Mouse (Mus musculus): ENCODE measurements at regions not wholly inside any gene's neighbourhood (a gene's known extent, or its start where the extent isn't known, plus 50 kb on each side); places are given as distances from the start of the nearest gene placed in this dataset.
A peak's percentile ranks its signal among the peaks of the same experiment; 100 is the strongest.

- Histone ChIP-seq H3K27ac (no peak overlapping the region), H3K4me3 (no peak overlapping the region)
- peak; percentile 68 for TF ChIP-seq CTCF (IDR thresholded peaks at IDR 0.05)
- peak in 1 of 2 experiments; percentile 13 for DNase-seq (ENCODE audit: extremely low spot score in 1 of 2, low spot score in 2 of 2)
- intact Hi-C loops (cut with DNase I), result loop anchor here (2.0 to 10.0 kb wide), 3 partner anchors 202 to 748 kb away; no protein-coding TSS in a partner anchor
Observed at GRCm38 (mm10) chr3:29812480-29813240, 730.8 kb downstream of the Egfem1 start.

GRCm38 (mm10) chr3:29806046-29806445 is 724.2 kb downstream of the Egfem1 start:
- no peak for TF ChIP-seq CTCF (IDR thresholded peaks at IDR 0.05)
- intact Hi-C loops (cut with DNase I), result no loop called here
- no peak overlapping the region for H3K4me3 ChIP-seq
- DNase-seq (ENCODE audit: extremely low spot score in 1 of 2, low spot score in 2 of 2), result no peak
- no peak overlapping the region for H3K27ac ChIP-seq

GRCm38 (mm10) chr3:29803456-29803855 is 721.6 kb downstream of the Egfem1 start:
- no peak for DNase-seq (ENCODE audit: extremely low spot score in 1 of 2, low spot score in 2 of 2)
- TF ChIP-seq CTCF (IDR thresholded peaks at IDR 0.05), result no peak
- no peak overlapping the region for H3K4me3 ChIP-seq
- no peak overlapping the region for H3K27ac ChIP-seq
- intact Hi-C loops (cut with DNase I), result no loop called here

GRCm38 (mm10) chr3:29801081-29801480 is 719.3 kb downstream of the Egfem1 start:
- intact Hi-C loops (cut with DNase I), result no loop called here
- no peak for DNase-seq (ENCODE audit: extremely low spot score in 1 of 2, low spot score in 2 of 2)
- no peak for TF ChIP-seq CTCF (IDR thresholded peaks at IDR 0.05)

GRCm38 (mm10) chr3:29774365-29774764 is 692.5 kb downstream of the Egfem1 start:
- TF ChIP-seq CTCF (IDR thresholded peaks at IDR 0.05), result no peak
- Histone ChIP-seq H3K4me3 (no peak overlapping the region), H3K27ac (no peak overlapping the region)
- no peak for DNase-seq (ENCODE audit: extremely low spot score in 1 of 2, low spot score in 2 of 2)
- intact Hi-C loops (cut with DNase I), result no loop called here

More at GRCm38 (mm10) chr3:29801081-29801480, 719.3 kb downstream of the Egfem1 start:
- no peak overlapping the region for H3K4me3 ChIP-seq
- H3K27ac ChIP-seq, result no peak overlapping the region

- Histone ChIP-seq H3K4me3 (no peak overlapping the region), H3K27ac (no peak overlapping the region)
- intact Hi-C loops (cut with DNase I), result no loop called here
- no peak for TF ChIP-seq CTCF (IDR thresholded peaks at IDR 0.05)
- DNase-seq (ENCODE audit: extremely low spot score in 1 of 2, low spot score in 2 of 2), result no peak
Observed at GRCm38 (mm10) chr3:29771194-29771593, 689.4 kb downstream of the Egfem1 start.

GRCm38 (mm10) chr3:29768592-29768991 is 686.8 kb downstream of the Egfem1 start:
- no peak for DNase-seq (ENCODE audit: extremely low spot score in 1 of 2, low spot score in 2 of 2)
- Histone ChIP-seq H3K4me3 (no peak overlapping the region), H3K27ac (no peak overlapping the region)
- TF ChIP-seq CTCF (IDR thresholded peaks at IDR 0.05), result no peak
- intact Hi-C loops (cut with DNase I), result no loop called here

GRCm38 (mm10) chr3:29764021-29764420 is 682.2 kb downstream of the Egfem1 start:
- H3K27ac ChIP-seq, result no peak overlapping the region
- DNase-seq (ENCODE audit: extremely low spot score in 1 of 2, low spot score in 2 of 2), result no peak
- no peak for TF ChIP-seq CTCF (IDR thresholded peaks at IDR 0.05)
- H3K4me3 ChIP-seq, result no peak overlapping the region
- intact Hi-C loops (cut with DNase I), result no loop called here

- Histone ChIP-seq H3K27ac (no peak overlapping the region), H3K4me3 (no peak overlapping the region)
- intact Hi-C loops (cut with DNase I), result no loop called here
- no peak for DNase-seq (ENCODE audit: extremely low spot score in 1 of 2, low spot score in 2 of 2)
- TF ChIP-seq CTCF (IDR thresholded peaks at IDR 0.05), result no peak
Observed at GRCm38 (mm10) chr3:29757821-29758494, 676.1 kb downstream of the Egfem1 start.

All from left cerebral cortex, adult 2 months (tissue).